Mouse (Mus musculus) limb, embryonic 12.5 days (tissue): ENCODE results near the gene Plxdc1. TPM values are rescaled to one million over a fixed set of nuclear protein-coding genes. Genes with fewer than 3 reads are reported as not detected.
"Not testable (repeated sequence)": the region's sequence is repeated elsewhere in the genome, so short reads cannot be mapped to it uniquely, and the experiment has no call there.

Experiments
- ATAC-seq: fragments of 200-750 bp; cut with Nextera tagmentation; 2 replicates; pipeline ENCODE4 v1.8.0; 2017; ENCODE audit warnings: low read depth, moderate TSS enrichment; ENCODE audit not compliant: insufficient number of reproducible peaks, insufficient read depth, low FRiP score, low TSS enrichment
- H3K27ac ChIP-seq: fragments of 300-500 bp; sonication (generic); 2 replicates; pipeline ENCODE4 v1.5.1; 2016; ENCODE audit warnings: mild to moderate bottlenecking, moderate library complexity
- H3K27me3 ChIP-seq: fragments of 300-500 bp; sonication (generic); 2 replicates; pipeline ENCODE4 v1.6.1; 2016; ENCODE audit warnings: mild to moderate bottlenecking, moderate library complexity
- H3K36me3 ChIP-seq: fragments of 300-500 bp; sonication (generic); 2 replicates; pipeline ENCODE4 v1.6.1; 2016; ENCODE audit warnings: mild to moderate bottlenecking, moderate library complexity
- H3K4me1 ChIP-seq: fragments of 300-500 bp; sonication (generic); replicated peaks from 2 replicates; pipeline ENCODE4 v1.6.1; 2016
- H3K4me2 ChIP-seq: fragments of 300-500 bp; sonication (generic); 2 replicates; pipeline ENCODE4 v1.6.1; 2016; ENCODE audit warnings: mild to moderate bottlenecking, moderate library complexity
- H3K4me3 ChIP-seq: fragments of 300-500 bp; sonication (generic); replicated peaks from 2 replicates; pipeline ENCODE4 v1.5.1; 2016; ENCODE audit warnings: mild to moderate bottlenecking
- H3K9ac ChIP-seq: fragments of 300-500 bp; sonication (generic); replicated peaks from 2 replicates; pipeline ENCODE4 v1.6.1; 2016; ENCODE audit warnings: mild to moderate bottlenecking, moderate library complexity
- H3K9me3 ChIP-seq: fragments of 300-500 bp; sonication (generic); 2 replicates; pipeline ENCODE4 v1.6.1; 2016; ENCODE audit warnings: mild to moderate bottlenecking, moderate library complexity
- WGBS: fragments of 180-500 bp; shearing (Covaris S2); methylation state at CpG from one replicate; pipeline ENCODE4 v1.1.7; 2016; 5-methylcytosine and 5-hydroxymethylcytosine counted together
- polyA plus RNA-seq: library from polyadenylated mRNA; unstranded; fragments of >200 nt; fragmentation: Nextera tagmentation; extraction: Ambion mirVana; gene quantifications from 2 replicates; pipeline ENCODE4 v1.2.1, GENCODE M21; 2016

Plxdc1 gene
- polyA plus RNA-seq, 1 experiment from 2014 or later = not detected

GRCm38 (mm10) chr11:97954469-97955141 is 31.6 kb downstream of the Plxdc1 start:
- Histone ChIP-seq H3K4me1 (no peaks in the 10 kb centered on the region; the same call in 1 of the 2 replicates), H3K4me3 (no peak overlapping the region), H3K4me2 (no peak overlapping the region), H3K36me3 (no peaks in the 10 kb centered on the region), H3K27ac (no peak overlapping the region), H3K27me3 (no peaks in the 10 kb centered on the region), H3K9ac (no peak overlapping the region), H3K9me3 (no peaks in the 10 kb centered on the region)
- 72% methylated on average over 14 of the region's 14 CpGs for WGBS
- no peak for ATAC-seq

GRCm38 (mm10) chr11:97953939-97954275 is 32.3 kb downstream of the Plxdc1 start:
- Histone ChIP-seq H3K9me3 (no peaks in the 10 kb centered on the region), H3K9ac (no peak overlapping the region), H3K4me3 (no peak overlapping the region), H3K27me3 (no peaks in the 10 kb centered on the region), H3K4me2 (no peak overlapping the region), H3K4me1 (no peaks in the 10 kb centered on the region; the same call in 1 of the 2 replicates), H3K27ac (no peak overlapping the region), H3K36me3 (no peaks in the 10 kb centered on the region)
- WGBS = 86% methylated on average over 6 of the region's 6 CpGs
- ATAC-seq = no peak

- Histone ChIP-seq H3K36me3 (no peaks in the 10 kb centered on the region), H3K9ac (no peak overlapping the region), H3K4me3 (no peak overlapping the region), H3K9me3 (no peaks in the 10 kb centered on the region), H3K27ac (no peak overlapping the region), H3K4me1 (no peaks in the 10 kb centered on the region; the same call in 1 of the 2 replicates), H3K27me3 (no peaks in the 10 kb centered on the region), H3K4me2 (no peak overlapping the region)
- WGBS = 85% methylated on average over 16 of the region's 16 CpGs
- ATAC-seq = no peak
These were observed 32.9 kb downstream of the Plxdc1 start for GRCm38 (mm10) chr11:97953179-97953938.

- 75% methylated on average over 1 of the region's 1 CpGs for WGBS
These were observed 33.8 kb downstream of the Plxdc1 start for GRCm38 (mm10) chr11:97952367-97953006.

GRCm38 (mm10) chr11:97949703-97950475 is 36.4 kb downstream of the Plxdc1 start:
- H3K27me3 ChIP-seq = no peaks in the 10 kb centered on the region
- no peak for ATAC-seq
- 69% methylated on average over 20 of the region's 20 CpGs for WGBS
- H3K36me3 ChIP-seq = no peaks in the 10 kb centered on the region
- no peaks in the 10 kb centered on the region for H3K9me3 ChIP-seq
- no peak overlapping the region for H3K4me3 ChIP-seq
- no peak overlapping the region for H3K9ac ChIP-seq
- H3K27ac ChIP-seq = no peak overlapping the region
- no peaks in the 10 kb centered on the region for H3K4me1 ChIP-seq
- H3K4me2 ChIP-seq = no peak overlapping the region

More at GRCm38 (mm10) chr11:97952367-97953006, 33.8 kb downstream of the Plxdc1 start:
- no peak overlapping the region for H3K9ac ChIP-seq
- no peak overlapping the region for H3K4me3 ChIP-seq
- H3K36me3 ChIP-seq = no peaks in the 10 kb centered on the region
- H3K9me3 ChIP-seq = no peaks in the 10 kb centered on the region
- H3K27me3 ChIP-seq = no peaks in the 10 kb centered on the region
- H3K27ac ChIP-seq = no peak overlapping the region
- no peaks in the 10 kb centered on the region; the same call in 1 of the 2 replicates for H3K4me1 ChIP-seq
- no peak for ATAC-seq
- H3K4me2 ChIP-seq = no peak overlapping the region

- Histone ChIP-seq H3K4me2 (no peak overlapping the region), H3K9ac (no peak overlapping the region), H3K4me3 (no peak overlapping the region), H3K36me3 (no peaks in the 10 kb centered on the region), H3K27me3 (no peaks in the 10 kb centered on the region), H3K27ac (no peak overlapping the region), H3K4me1 (peaks cover 3% of the 10 kb centered on the region; the same call in 1 of the 2 replicates), H3K9me3 (no peaks in the 10 kb centered on the region)
- 10% methylated on average over 7 of the region's 7 CpGs for WGBS
- ATAC-seq = no peak
These were observed 38.8 kb downstream of the Plxdc1 start for GRCm38 (mm10) chr11:97947426-97947825.

- WGBS = 93% methylated on average over 7 of the region's 7 CpGs
- not testable (repeated sequence) for H3K36me3 ChIP-seq, H3K27me3 ChIP-seq, H3K9me3 ChIP-seq, H3K4me3 ChIP-seq, H3K4me1 ChIP-seq, H3K27ac ChIP-seq, H3K4me2 ChIP-seq, ATAC-seq, H3K9ac ChIP-seq
These were observed 40.4 kb downstream of the Plxdc1 start for GRCm38 (mm10) chr11:97945738-97946289.

- Histone ChIP-seq H3K9me3 (no peaks in the 10 kb centered on the region), H3K9ac (no peak overlapping the region), H3K4me3 (no peak overlapping the region), H3K36me3 (no peaks in the 10 kb centered on the region), H3K27ac (no peak overlapping the region), H3K27me3 (no peaks in the 10 kb centered on the region), H3K4me1 (peaks cover 3% of the 10 kb centered on the region; the same call in 1 of the 2 replicates), H3K4me2 (no peak overlapping the region)
- no peak for ATAC-seq
- WGBS = 77% methylated on average over 10 of the region's 10 CpGs
These were observed 41.2 kb downstream of the Plxdc1 start for GRCm38 (mm10) chr11:97945031-97945430.

GRCm38 (mm10) chr11:97943256-97943655 is 43.0 kb downstream of the Plxdc1 start:
- Histone ChIP-seq H3K4me1 (peaks cover 3% of the 10 kb centered on the region; the same call in 1 of the 2 replicates), H3K9me3 (no peaks in the 10 kb centered on the region), H3K9ac (no peak overlapping the region), H3K4me2 (no peak overlapping the region), H3K27me3 (no peaks in the 10 kb centered on the region), H3K27ac (no peak overlapping the region), H3K4me3 (no peak overlapping the region), H3K36me3 (no peaks in the 10 kb centered on the region)
- no peak for ATAC-seq
- 85% methylated on average over 5 of the region's 5 CpGs for WGBS

- H3K4me3 ChIP-seq = no peak overlapping the region
- no peak for ATAC-seq
- no peak overlapping the region for H3K4me2 ChIP-seq
- no peaks in the 10 kb centered on the region for H3K36me3 ChIP-seq
- no peaks in the 10 kb centered on the region for H3K27me3 ChIP-seq
- H3K9me3 ChIP-seq = no peaks in the 10 kb centered on the region
- no peak overlapping the region for H3K27ac ChIP-seq
- no peak overlapping the region for H3K9ac ChIP-seq
- peaks cover 3% of the 10 kb centered on the region; the same call in 1 of the 2 replicates for H3K4me1 ChIP-seq
- 82% methylated on average over 15 of the region's 15 CpGs for WGBS
These were observed 43.7 kb downstream of the Plxdc1 start for GRCm38 (mm10) chr11:97942420-97943111.
